Mouse (Mus musculus) MEL (cell line): ENCODE results near the gene Tmem114. TPM values are rescaled to one million over a fixed set of nuclear protein-coding genes. Genes with fewer than 3 reads are reported as not detected.
A peak's percentile ranks its signal among the peaks of the same experiment; 100 is the strongest.

Experiments
- DNase-seq: peaks from one replicate; pipeline ENCODE4 v3.0.0; 2011; ENCODE audit warnings: low read depth, low spot score
- H3K27ac ChIP-seq: 2 replicates; pipeline ENCODE4 v1.5.1; 2012; ENCODE audit warnings: low read depth, mild to moderate bottlenecking, control low read depth, low read length, moderate library complexity; ENCODE audit not compliant: control insufficient read depth
- H3K27me3 ChIP-seq, 2 experiments: fragments of 150-350 bp in 1 of 2; sonication (generic) in 1 of 2; 2 replicates each; pipeline ENCODE4 v1.6.1; 2012; ENCODE audit warnings: low read length in 2 of 2, mild to moderate bottlenecking in 2 of 2, improper control_type of control experiment in 1 of 2, moderate library complexity in 1 of 2; ENCODE audit not compliant: insufficient read depth in 2 of 2, control insufficient read depth in 1 of 2
- H3K36me3 ChIP-seq, 2 experiments: 2 replicates each; pipeline ENCODE4 v1.6.1; 2012 to 2014; ENCODE audit warnings: low read length in 2 of 2, improper control_type of control experiment in 1 of 2, inconsistent platforms in 1 of 2, mild to moderate bottlenecking in 1 of 2; ENCODE audit not compliant: insufficient read depth in 2 of 2, control insufficient read depth in 1 of 2
- H3K4me1 ChIP-seq, 2 experiments: fragments of 150-350 bp in 1 of 2; sonication (generic) in 1 of 2; 2 replicates each; pipeline ENCODE4 v1.6.1; 2012; ENCODE audit warnings: low read length in 2 of 2, improper control_type of control experiment in 1 of 2, mild to moderate bottlenecking in 1 of 2; ENCODE audit not compliant: insufficient read depth in 2 of 2, control insufficient read depth in 1 of 2
- H3K4me3 ChIP-seq, 2 experiments: fragments of 150-350 bp in 1 of 2; sonication (generic) in 1 of 2; 2 replicates each; pipeline ENCODE4 v1.5.1; 2012; ENCODE audit warnings: low read depth in 2 of 2, low read length in 2 of 2, mild to moderate bottlenecking in 2 of 2, moderate library complexity in 2 of 2, control low read depth in 1 of 2, improper control_type of control experiment in 1 of 2; ENCODE audit not compliant: control insufficient read depth in 1 of 2, insufficient read depth in 1 of 2
- H3K79me2 ChIP-seq: 2 replicates; pipeline ENCODE4 v1.6.1; 2012; ENCODE audit warnings: mild to moderate bottlenecking, low read length, moderate library complexity; ENCODE audit not compliant: control insufficient read depth, poor library complexity, insufficient read depth
- H3K9ac ChIP-seq: 2 replicates; pipeline ENCODE4 v1.6.1; 2012; ENCODE audit warnings: low read depth, mild to moderate bottlenecking, control low read depth, low read length, moderate library complexity; ENCODE audit not compliant: control insufficient read depth, poor library complexity, severe bottlenecking
- H3K9me3 ChIP-seq: fragments of 150-350 bp; sonication (generic); replicated peaks from 2 replicates; pipeline ENCODE4 v1.6.1; 2012; ENCODE audit warnings: mild to moderate bottlenecking, low read length, improper control_type of control experiment, moderate library complexity; ENCODE audit not compliant: insufficient read depth
- BHLHE40 ChIP-seq: IDR thresholded peaks from 2 replicates; pipeline ENCODE4 v1.6.1; 2012; ENCODE audit warnings: low read depth, mild to moderate bottlenecking, inconsistent platforms, low read length, improper control_type of control experiment, borderline replicate concordance
- CHD1 ChIP-seq: IDR thresholded peaks from 2 replicates; pipeline ENCODE4 v1.6.1; 2012; ENCODE audit warnings: low read depth, mild to moderate bottlenecking, inconsistent platforms, low read length, improper control_type of control experiment
- CHD2 ChIP-seq: IDR thresholded peaks from 2 replicates; pipeline ENCODE4 v1.6.1; 2011; ENCODE audit warnings: low read length, improper control_type of control experiment
- CTCF ChIP-seq, 3 experiments: IDR thresholded peaks in 2 of 3; conservative IDR thresholded peaks in 1 of 3; 2 replicates each; pipeline ENCODE4 v1.5.1; 2011 to 2012; ENCODE audit warnings: low read length in 3 of 3, low read depth in 2 of 3, mild to moderate bottlenecking in 2 of 3, improper control_type of control experiment in 1 of 3, inconsistent platforms in 1 of 3, mixed read lengths in 1 of 3, moderate library complexity in 1 of 3; ENCODE audit not compliant: control insufficient read depth in 1 of 3, insufficient read depth in 1 of 3, poor library complexity in 1 of 3, severe bottlenecking in 1 of 3
- E2F4 ChIP-seq: IDR thresholded peaks from 2 replicates; pipeline ENCODE4 v1.6.1; 2011; ENCODE audit warnings: low read depth, low read length, improper control_type of control experiment, borderline replicate concordance
- ELF1 ChIP-seq: IDR thresholded peaks from 2 replicates; pipeline ENCODE4 v1.6.1; 2014; ENCODE audit warnings: low read depth, mild to moderate bottlenecking, inconsistent platforms, low read length, improper control_type of control experiment, moderate library complexity
- EP300 ChIP-seq, 2 experiments: IDR thresholded peaks; 2 replicates each; pipeline ENCODE4 v1.6.1; 2011; ENCODE audit warnings: improper control_type of control experiment in 2 of 2, low read length in 2 of 2, low read depth in 1 of 2, mild to moderate bottlenecking in 1 of 2
- GATA1 ChIP-seq: IDR thresholded peaks from 2 replicates; pipeline ENCODE4 v1.6.1; 2011; ENCODE audit warnings: low read depth, low read length, improper control_type of control experiment
- JUND ChIP-seq: IDR thresholded peaks from 2 replicates; pipeline ENCODE4 v1.6.1; 2011; ENCODE audit warnings: low read depth, mild to moderate bottlenecking, improper control_type of control experiment, low read length
- KAT2A ChIP-seq: conservative IDR thresholded peaks from 2 replicates; pipeline ENCODE4 v1.6.1; 2012; ENCODE audit warnings: low read depth, low read length, improper control_type of control experiment, inconsistent platforms
- MAFK ChIP-seq: IDR thresholded peaks from 2 replicates; pipeline ENCODE4 v1.6.1; 2011; ENCODE audit warnings: low read depth, mild to moderate bottlenecking, low read length, improper control_type of control experiment, borderline replicate concordance
- MAZ ChIP-seq: IDR thresholded peaks from 2 replicates; pipeline ENCODE4 v1.6.1; 2012; ENCODE audit warnings: low read depth, mild to moderate bottlenecking, inconsistent platforms, low read length, improper control_type of control experiment
- MEF2A ChIP-seq: IDR thresholded peaks from 2 replicates; pipeline ENCODE4 v1.6.1; 2014; ENCODE audit warnings: low read depth, mild to moderate bottlenecking, inconsistent platforms, low read length, improper control_type of control experiment; ENCODE audit not compliant: poor library complexity, insufficient replicate concordance, severe bottlenecking; ENCODE audit errors: extremely low read depth
- MXI1 ChIP-seq: IDR thresholded peaks from 2 replicates; pipeline ENCODE4 v1.6.1; 2011; ENCODE audit warnings: mild to moderate bottlenecking, low read depth, low read length, improper control_type of control experiment
- NELFE ChIP-seq: IDR thresholded peaks from 2 replicates; pipeline ENCODE4 v1.6.1; 2011; ENCODE audit warnings: low read depth, low read length, improper control_type of control experiment
- NRF1 ChIP-seq: IDR thresholded peaks from 2 replicates; pipeline ENCODE4 v1.6.1; 2014; ENCODE audit warnings: low read depth, mild to moderate bottlenecking, inconsistent platforms, low read length, improper control_type of control experiment, moderate library complexity; ENCODE audit not compliant: poor library complexity, insufficient read depth, severe bottlenecking
- POLR2A ChIP-seq, 2 experiments: IDR thresholded peaks; 2 replicates each; pipeline ENCODE4 v1.6.1; 2011 to 2012; ENCODE audit warnings: low read length in 2 of 2, mild to moderate bottlenecking in 2 of 2, control low read depth in 1 of 2, improper control_type of control experiment in 1 of 2, low read depth in 1 of 2, moderate library complexity in 1 of 2; ENCODE audit not compliant: control insufficient read depth in 1 of 2, insufficient read depth in 1 of 2, poor library complexity in 1 of 2
- RAD21 ChIP-seq: IDR thresholded peaks from 2 replicates; pipeline ENCODE4 v1.6.1; 2011; ENCODE audit warnings: mild to moderate bottlenecking, low read depth, low read length, improper control_type of control experiment
- SIN3A ChIP-seq: IDR thresholded peaks from 2 replicates; pipeline ENCODE4 v1.6.1; 2012; ENCODE audit warnings: low read length, improper control_type of control experiment, inconsistent platforms
- SMC3 ChIP-seq: IDR thresholded peaks from 2 replicates; pipeline ENCODE4 v1.6.1; 2011; ENCODE audit warnings: low read depth, low read length, improper control_type of control experiment
- TCF12 ChIP-seq: IDR thresholded peaks from 2 replicates; pipeline ENCODE4 v1.6.1; 2014; ENCODE audit warnings: low read depth, mild to moderate bottlenecking, inconsistent platforms, low read length, improper control_type of control experiment, moderate library complexity
- UBTF ChIP-seq: IDR thresholded peaks from 2 replicates; pipeline ENCODE4 v1.6.1; 2012; ENCODE audit warnings: low read depth, mild to moderate bottlenecking, inconsistent platforms, low read length, improper control_type of control experiment, moderate library complexity, borderline replicate concordance; ENCODE audit not compliant: insufficient read depth
- USF2 ChIP-seq, 2 experiments: IDR thresholded peaks; 2 replicates each; pipeline ENCODE4 v1.6.1; 2011 to 2012; ENCODE audit warnings: improper control_type of control experiment in 2 of 2, low read length in 2 of 2, borderline replicate concordance in 1 of 2, inconsistent platforms in 1 of 2, low read depth in 1 of 2, mild to moderate bottlenecking in 1 of 2; ENCODE audit not compliant: insufficient read depth in 1 of 2
- ZC3H11A ChIP-seq: IDR thresholded peaks from 2 replicates; pipeline ENCODE4 v1.6.1; 2012; ENCODE audit warnings: low read depth, mild to moderate bottlenecking, inconsistent platforms, low read length, improper control_type of control experiment
- ZNF384 ChIP-seq: IDR thresholded peaks from 2 replicates; pipeline ENCODE4 v1.6.1; 2012; ENCODE audit warnings: low read depth, mild to moderate bottlenecking, inconsistent platforms, low read length, improper control_type of control experiment
- polyA plus RNA-seq, 2 experiments: library from polyadenylated mRNA; stranded (reverse) in 1 of 2; unstranded in 1 of 2; fragments of >175 nt in 1 of 2; fragments of >200 nt in 1 of 2; gene quantifications; 2 replicates each; pipeline versions ENCODE4 v1.2.1 to v1.2.4; 2012; ENCODE audit warnings: low replicate concordance in 2 of 2, low read depth in 1 of 2; ENCODE audit not compliant: insufficient read length in 2 of 2, insufficient read depth in 1 of 2, missing spikeins in 1 of 2
- total RNA-seq: library from RNA; depleted of rRNA; stranded (reverse); fragments of 300-350 nt; gene quantifications from 2 replicates; pipeline ENCODE4 v1.2.3, GENCODE M21; 2012

Gene Tmem114
- total and polyA plus RNA-seq, 3 experiments: not detected

DNA sequence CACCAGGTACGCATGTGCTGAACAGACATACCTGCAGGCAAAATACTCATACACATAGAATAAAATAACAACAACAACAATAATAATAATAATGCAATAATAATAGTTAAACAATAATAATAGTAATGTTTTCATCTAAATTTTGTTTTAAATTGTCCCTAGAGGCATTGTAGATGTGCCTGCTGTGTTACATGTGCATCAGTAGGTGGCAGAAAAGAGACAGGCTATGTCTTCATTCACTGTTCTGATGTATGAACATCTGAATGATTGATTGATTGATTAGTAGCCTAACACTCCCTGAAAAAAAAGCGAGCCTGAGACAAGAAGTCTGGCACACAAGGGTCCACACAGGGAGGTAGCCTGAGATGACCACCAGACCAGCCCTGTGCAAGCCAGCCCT is 22.3 kb downstream of the Tmem114 start:
- Histone ChIP-seq H3K36me3 (no peaks in the 10 kb centered on the region), H3K9me3 (no peaks in the 10 kb centered on the region), H3K4me3 (no peak overlapping the region), H3K4me1 (peaks cover 0 to 5% of the 10 kb centered on the region in 2 experiments; a peak in 2 of 4 replicates), H3K27ac (no peak overlapping the region), H3K27me3 (no peaks in the 10 kb centered on the region), H3K9ac (no peak overlapping the region), H3K79me2 (no peaks in the 10 kb centered on the region)
- no peak for DNase-seq
- TF ChIP-seq CHD1 (no peak), SIN3A (no peak), GATA1 (no peak), KAT2A (no peak), TCF12 (no peak), CHD2 (no peak), CTCF (IDR thresholded peaks at IDR 0.05 in 2 of 3, conservative IDR thresholded peaks at IDR 0.05 in 1 of 3; ENCODE audit: control insufficient read depth in 1 of 3, insufficient read depth in 1 of 3, low read depth in 2 of 3, low read length in 3 of 3, poor library complexity in 1 of 3, severe bottlenecking in 1 of 3) (peak in 2 of 3 experiments; percentile 12 to 29; a peak in 2 of 6 replicates), BHLHE40 (no peak), UBTF (no peak), ZC3H11A (no peak), NELFE (no peak), ZNF384 (no peak), MXI1 (no peak), E2F4 (no peak), MAZ (no peak), POLR2A (IDR thresholded peaks at IDR 0.05; ENCODE audit: control insufficient read depth in 1 of 2, insufficient read depth in 1 of 2, low read depth in 1 of 2, low read length in 2 of 2, poor library complexity in 1 of 2) (no peak), EP300 (IDR thresholded peaks at IDR 0.05; ENCODE audit: low read depth in 1 of 2, low read length in 2 of 2) (no peak), MAFK (no peak), JUND (no peak), NRF1 (no peak), MEF2A (no peak), RAD21 (peak; percentile 22), SMC3 (peak; percentile 20), USF2 (IDR thresholded peaks at IDR 0.05; ENCODE audit: borderline replicate concordance in 1 of 2, insufficient read depth in 1 of 2, low read depth in 1 of 2, low read length in 2 of 2) (no peak), ELF1 (no peak)
